ENCODE assay signal across 8 mouse cellular contexts in genomic region chr11:110537602-110538001, GRCm38 (mm10).
DNase-seq lines count a peak whose midpoint lies in the region; ATAC-seq and TF ChIP-seq lines count a peak whose summit lies in the region.

No protein-coding gene starts in this region.

- 11% methylated on average over 15 of the region's 15 CpGs for WGBS in forebrain, embryonic 13.5 days
- WGBS in large intestine, adult 2 months: 7% methylated on average over 15 of the region's 15 CpGs
- WGBS in liver, postnatal 0 days (ENCODE audit: insufficient replicate concordance): 8% methylated on average over 15 of the region's 15 CpGs
- WGBS in neural tube, embryonic 13.5 days: 8% methylated on average over 15 of the region's 15 CpGs

- no peaks in the 10 kb centered on the region for H3K4me1 ChIP-seq in ES-Bruce4 (ENCODE audit: control insufficient read depth, insufficient read depth, low read length)
- H3K4me1 ChIP-seq in forebrain, embryonic 13.5 days: no peaks in the 10 kb centered on the region
- no peaks in the 10 kb centered on the region for H3K4me1 ChIP-seq in liver, postnatal 0 days (ENCODE audit: insufficient read depth)
- H3K4me1 ChIP-seq in neural tube, embryonic 13.5 days (replicated peaks): no peaks in the 10 kb centered on the region

- peak; percentile 59 for DNase-seq in c-Kit-positive CD71-positive TER-119-positive erythroid progenitor cells, embryonic 14.5 days (ENCODE audit: low spot score)
- peak; percentile 82 to 85 for DNase-seq in heart, postnatal 10 days
- peak; percentile 67 for DNase-seq in large intestine, adult 2 months (ENCODE audit: low read depth, low spot score)
- DNase-seq in liver, postnatal 0 days: peak; percentile 65
- peak; percentile 74 for DNase-seq in testis, postnatal 10 days (ENCODE audit: low spot score)

- 0 out of 2 replicates have a peak, but pooled peaks cover 3% of the 10 kb centered on the region for H3K27me3 ChIP-seq in ES-Bruce4 (ENCODE audit: control insufficient read depth, insufficient read depth, low read length, poor library complexity, severe bottlenecking)
- H3K27me3 ChIP-seq in forebrain, embryonic 13.5 days: no peaks in the 10 kb centered on the region
- no peaks in the 10 kb centered on the region for H3K27me3 ChIP-seq in liver, postnatal 0 days (ENCODE audit: insufficient read depth, low read length)
- no peaks in the 10 kb centered on the region for H3K27me3 ChIP-seq in neural tube, embryonic 13.5 days

- TF ChIP-seq CTCF in ES-Bruce4 (IDR thresholded peaks at IDR 0.05; ENCODE audit: low read depth, low read length): peak; percentile 38
- peak; percentile 89 for TF ChIP-seq CTCF in liver, postnatal 0 days (IDR thresholded peaks at IDR 0.05; ENCODE audit: low read depth)

- H3K4me3 ChIP-seq in ES-Bruce4 (ENCODE audit: low read depth, low read length): no peak overlapping the region
- H3K4me3 ChIP-seq in forebrain, embryonic 13.5 days: no peak overlapping the region
- peak overlapping the region; percentile 11; the same call in 1 of the 2 replicates for H3K4me3 ChIP-seq in liver, postnatal 0 days (ENCODE audit: low read depth, low read length)
- no peak overlapping the region for H3K4me3 ChIP-seq in neural tube, embryonic 13.5 days

- peak; percentile 55 for ATAC-seq in forebrain, embryonic 13.5 days
- ATAC-seq in liver, postnatal 0 days: peak; percentile 38
- ATAC-seq in neural tube, embryonic 13.5 days (ENCODE audit: low read depth): 0 out of 2 replicates have a peak, but pooled peaks have one; percentile 19

- H3K9ac ChIP-seq in ES-Bruce4 (ENCODE audit: low read depth, poor library complexity, severe bottlenecking): no peak overlapping the region
- no peak overlapping the region for H3K9ac ChIP-seq in forebrain, embryonic 13.5 days
- H3K9ac ChIP-seq in liver, postnatal 0 days (replicated peaks): no peak overlapping the region
- H3K9ac ChIP-seq in neural tube, embryonic 13.5 days: no peak overlapping the region

- intact Hi-C loops in heart, postnatal 10 days (cut with DNase I): loop anchor here (1.0 to 2.0 kb wide), 4 partner anchors 506 to 985 kb away; partner anchors contain the start of gene Kcnj2

- TF ChIP-seq POLR2A in ES-Bruce4 (IDR thresholded peaks at IDR 0.05; ENCODE audit: insufficient read depth, low read length): no peak

- no peaks in the 10 kb centered on the region for H3K36me3 ChIP-seq in ES-Bruce4 (ENCODE audit: control insufficient read depth, insufficient read depth, low read length, poor library complexity, severe bottlenecking)
- H3K36me3 ChIP-seq in forebrain, embryonic 13.5 days (ENCODE audit: poor library complexity, severe bottlenecking): no peaks in the 10 kb centered on the region
- H3K36me3 ChIP-seq in liver, postnatal 0 days (replicated peaks; ENCODE audit: insufficient read depth, low read length): no peaks in the 10 kb centered on the region
- H3K36me3 ChIP-seq in neural tube, embryonic 13.5 days: no peaks in the 10 kb centered on the region

- H3K9me3 ChIP-seq in ES-Bruce4 (replicated peaks; ENCODE audit: control insufficient read depth, insufficient read depth, low read length, poor library complexity, severe bottlenecking): no peaks in the 10 kb centered on the region
- H3K9me3 ChIP-seq in forebrain, embryonic 13.5 days (replicated peaks): no peaks in the 10 kb centered on the region; the same call in 1 of the 2 replicates
- peaks cover 6% of the 10 kb centered on the region; the same call in 1 of the 2 replicates for H3K9me3 ChIP-seq in liver, postnatal 0 days (ENCODE audit: low read length)
- H3K9me3 ChIP-seq in neural tube, embryonic 13.5 days: no peaks in the 10 kb centered on the region

- TF ChIP-seq EP300 in ES-Bruce4 (IDR thresholded peaks at IDR 0.05; ENCODE audit: insufficient read depth, low read depth, low read length): no peak
- TF ChIP-seq EP300 in liver, postnatal 0 days (IDR thresholded peaks at IDR 0.05; ENCODE audit: low read depth): no peak

- no peak overlapping the region for H3K27ac ChIP-seq in ES-Bruce4 (ENCODE audit: insufficient read depth, low read length)
- no peak overlapping the region for H3K27ac ChIP-seq in forebrain, embryonic 13.5 days
- no peak overlapping the region for H3K27ac ChIP-seq in liver, postnatal 0 days (ENCODE audit: low read depth)
- no peak overlapping the region for H3K27ac ChIP-seq in neural tube, embryonic 13.5 days (replicated peaks)

- H3K4me2 ChIP-seq in forebrain, embryonic 13.5 days: peak overlapping the region; percentile 52
- H3K4me2 ChIP-seq in liver, postnatal 0 days (ENCODE audit: low read depth, low read length): peak overlapping the region; percentile 53
- peak overlapping the region; percentile 43 for H3K4me2 ChIP-seq in neural tube, embryonic 13.5 days
